Comparison of ENCODE assay signal across 7 mouse cellular contexts in genomic region chr7:68128271-68128674, GRCm38 (mm10).
DNase-seq lines count a peak whose midpoint lies in the region; ATAC-seq and TF ChIP-seq lines count a peak whose summit lies in the region.

No protein-coding gene starts in this region.

- peak overlapping the region; percentile 69 for H3K4me2 ChIP-seq in hindbrain, embryonic 16.5 days (ENCODE audit: low read length)
- peak overlapping the region; percentile 77 for H3K4me2 ChIP-seq in midbrain, embryonic 14.5 days (ENCODE audit: low read length)

- 3% methylated on average over 7 of the region's 7 CpGs for WGBS in hindbrain, embryonic 16.5 days
- WGBS in midbrain, embryonic 14.5 days: 4% methylated on average over 7 of the region's 7 CpGs

- peak overlapping the region; percentile 70 for H3K9ac ChIP-seq in hindbrain, embryonic 16.5 days (ENCODE audit: low read depth, low read length)
- peak overlapping the region; percentile 71 for H3K9ac ChIP-seq in midbrain, embryonic 14.5 days (replicated peaks; ENCODE audit: low read length)

- peaks cover 2% of the 10 kb centered on the region; the same call in 1 of the 2 replicates for H3K4me1 ChIP-seq in cortical plate, adult 2 months (ENCODE audit: control insufficient read depth, insufficient read depth, low read length)
- H3K4me1 ChIP-seq in hindbrain, embryonic 16.5 days (ENCODE audit: control insufficient read depth, insufficient read depth, low read depth, low read length): peaks cover 29% of the 10 kb centered on the region
- H3K4me1 ChIP-seq in midbrain, embryonic 14.5 days (ENCODE audit: control insufficient read depth, insufficient read depth, low read length): peaks cover 37% of the 10 kb centered on the region

- no peaks in the 10 kb centered on the region for H3K27me3 ChIP-seq in hindbrain, embryonic 16.5 days (replicated peaks; ENCODE audit: control insufficient read depth, insufficient read depth, low read length)
- no peaks in the 10 kb centered on the region for H3K27me3 ChIP-seq in midbrain, embryonic 14.5 days (ENCODE audit: control insufficient read depth, insufficient read depth, low read length)

- H3K9me3 ChIP-seq in hindbrain, embryonic 16.5 days (ENCODE audit: control insufficient read depth, low read length): no peaks in the 10 kb centered on the region
- H3K9me3 ChIP-seq in midbrain, embryonic 14.5 days (ENCODE audit: control insufficient read depth, low read length): no peaks in the 10 kb centered on the region

- peak overlapping the region; percentile 38; the same call in 1 of the 2 replicates for H3K27ac ChIP-seq in cortical plate, adult 2 months (ENCODE audit: insufficient read depth, low read length)
- H3K27ac ChIP-seq in hindbrain, embryonic 16.5 days (ENCODE audit: low read depth, low read length): peak overlapping the region; percentile 94
- H3K27ac ChIP-seq in midbrain, embryonic 14.5 days (replicated peaks; ENCODE audit: low read depth, low read length): peak overlapping the region; percentile 97

- TF ChIP-seq POLR2A in cortical plate, adult 2 months (IDR thresholded peaks at IDR 0.05; ENCODE audit: extremely low read depth, insufficient read depth, low read length): no peak

- no peak for TF ChIP-seq CTCF in cortical plate, adult 2 months (IDR thresholded peaks at IDR 0.05; ENCODE audit: extremely low read depth, insufficient read depth, low read length)

- DNase-seq in spleen, adult 12 weeks (ENCODE audit: low spot score): peak; percentile 19
- no peak for DNase-seq in spleen, postnatal 4 days (ENCODE audit: low spot score in 2 of 2)
- peak; percentile 64 for DNase-seq in midbrain, embryonic 14.5 days
- DNase-seq in layer of hippocampus, postnatal 36 days: no peak

- ATAC-seq in hindbrain, embryonic 16.5 days: no peak
- ATAC-seq in midbrain, embryonic 14.5 days (ENCODE audit: low FRiP score, low TSS enrichment): no peak
- ATAC-seq in frontal cortex, adult (ENCODE audit: low TSS enrichment): no peak

- H3K36me3 ChIP-seq in hindbrain, embryonic 16.5 days (ENCODE audit: control insufficient read depth, insufficient read depth, low read length): no peaks in the 10 kb centered on the region
- no peaks in the 10 kb centered on the region for H3K36me3 ChIP-seq in midbrain, embryonic 14.5 days (ENCODE audit: control insufficient read depth, insufficient read depth, low read length)

- H3K4me3 ChIP-seq in cortical plate, adult 2 months (ENCODE audit: insufficient read depth, low read length): peak overlapping the region; percentile 46; the same call in 1 of the 2 replicates
- peak overlapping the region; percentile 57 for H3K4me3 ChIP-seq in hindbrain, embryonic 16.5 days (ENCODE audit: low read length)
- H3K4me3 ChIP-seq in midbrain, embryonic 14.5 days (replicated peaks; ENCODE audit: low read depth, low read length): peak overlapping the region; percentile 56

Comparison
In these comparisons a context has a peak if more than half of its experiments do, and no peak if none do; other contexts are left out.
1. DNase-seq: peak in spleen, adult 12 weeks (single experiment) and midbrain, embryonic 14.5 days (single experiment); none in spleen, postnatal 4 days (0 of 2) and layer of hippocampus, postnatal 36 days (0 of 2).
2. H3K27ac ChIP-seq: peak in every context shown above with its lines; median percentile 97 in midbrain, embryonic 14.5 days; 94 in hindbrain, embryonic 16.5 days; 38 in cortical plate, adult 2 months.
3. Peak in every context shown above with its lines, with median percentiles within 50 percentile points of each other: H3K4me3 ChIP-seq.